Mouse (Mus musculus) layer of hippocampus, postnatal 10 days (tissue): ENCODE data around the gene Tcp11. TPM values are rescaled to one million over a fixed set of nuclear protein-coding genes. Genes with fewer than 3 reads are reported as not detected.
A peak's percentile ranks its signal among the peaks of the same experiment; 100 is the strongest.

Experiments used
- DNase-seq, 2 experiments: peaks; one replicate each; pipeline ENCODE4 v3.0.0; 2021; ENCODE audit warnings: low spot score in 2 of 2
- long read RNA-seq: library from polyadenylated mRNA; stranded (forward); transcript quantifications from one replicate; pipeline ENCODE4 v2.0.0, GENCODE M21; 2023
- total RNA-seq, 2 experiments: library from RNA; stranded (reverse); gene quantifications; 2 replicates each; pipeline ENCODE4 v1.2.3; 2021

Tcp11 gene
- 1 to 10 TPM in 1 of 2 experiments, under 1 TPM in 1; 0.76 to 1.7 TPM for total RNA-seq
- long read RNA-seq, partial matches to known transcripts = 2 of 2 reads
- long read RNA-seq, other reads (novel, unspliced or antisense) = 0 of 2 reads

DNA sequence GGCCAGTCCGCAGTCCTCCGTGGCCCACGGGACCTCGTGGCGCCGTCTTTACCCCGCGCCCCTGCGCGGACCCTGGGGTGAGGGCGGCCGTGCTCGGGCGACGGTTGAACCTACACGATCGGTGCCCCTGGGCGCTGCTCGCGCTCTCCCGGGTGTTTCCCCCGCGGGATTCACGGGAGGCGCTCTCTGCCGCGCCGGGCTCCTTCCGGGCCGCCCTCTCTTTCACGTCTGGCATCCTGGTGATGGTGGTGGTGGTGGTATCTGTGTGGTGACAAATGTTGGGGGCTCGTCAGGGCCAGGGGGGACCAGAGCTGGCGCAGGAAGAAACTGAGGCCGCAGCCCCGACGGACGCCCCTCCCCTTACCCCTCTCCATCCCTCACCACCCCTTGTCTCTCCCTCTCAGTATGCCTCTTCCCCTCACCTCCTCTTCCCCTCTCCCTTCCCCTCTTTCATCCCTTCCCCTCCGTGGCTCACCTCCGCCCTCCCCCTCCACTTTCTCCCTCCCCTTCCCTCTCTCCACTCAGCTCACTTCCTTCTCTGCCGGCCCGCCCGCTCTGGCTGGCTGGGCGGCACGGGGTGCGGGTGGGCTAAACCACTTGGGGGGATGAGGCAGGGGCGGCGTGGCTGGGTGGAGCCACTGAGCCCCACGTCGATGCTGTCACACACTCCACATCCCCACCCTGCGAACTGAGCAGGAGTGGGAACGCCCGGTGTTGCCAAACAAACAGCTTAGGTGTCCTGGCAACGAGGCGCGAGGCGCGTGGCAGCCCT is at the start of gene Tcp11:
Gene Tcp11, minus strand, starts transcription at position 595 of the 772 bp plus-strand sequence.
- DNase-seq = peak; percentile 63 to 70

DNA sequence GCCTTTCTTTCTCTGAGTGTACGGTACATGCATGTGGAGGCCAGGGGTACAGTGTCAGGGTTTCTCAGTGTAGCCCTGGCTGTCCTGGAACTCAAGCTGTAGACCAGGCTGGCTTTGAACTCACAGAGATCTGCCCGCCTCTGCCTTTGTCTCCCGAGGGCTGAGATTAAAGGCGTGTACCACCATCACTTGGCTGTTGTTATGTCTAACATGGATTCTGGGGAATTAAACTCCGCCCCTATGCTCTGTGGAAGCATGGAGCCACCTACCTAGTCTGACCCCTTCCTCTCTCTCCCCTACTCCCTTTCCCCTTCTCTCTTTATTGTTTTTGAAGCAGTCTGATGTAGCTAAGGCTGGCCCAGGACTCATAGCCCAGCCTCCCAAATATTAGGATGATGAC is 49.4 kb upstream of the Tcp11 start:
- no peak for DNase-seq

DNA sequence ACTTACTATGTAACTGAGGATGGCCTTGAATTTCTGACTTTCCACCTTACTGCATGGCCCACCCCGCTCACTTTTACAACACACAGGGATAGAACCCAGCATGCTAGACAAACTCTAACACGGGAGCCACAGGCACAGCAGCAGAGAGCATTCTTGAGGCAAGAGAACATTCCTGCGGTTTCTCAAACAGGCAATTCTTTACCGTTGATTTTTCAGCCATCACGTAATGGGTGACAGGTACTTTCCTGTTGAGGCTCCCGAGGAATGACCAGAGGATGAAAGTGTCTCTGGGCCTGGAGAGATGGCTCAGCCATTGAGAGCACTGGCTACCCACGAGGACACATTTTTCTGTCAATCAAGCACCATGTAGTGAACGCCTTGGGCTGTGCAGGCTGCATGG is 43.9 kb upstream of the Tcp11 start:
- no peak for DNase-seq

DNA sequence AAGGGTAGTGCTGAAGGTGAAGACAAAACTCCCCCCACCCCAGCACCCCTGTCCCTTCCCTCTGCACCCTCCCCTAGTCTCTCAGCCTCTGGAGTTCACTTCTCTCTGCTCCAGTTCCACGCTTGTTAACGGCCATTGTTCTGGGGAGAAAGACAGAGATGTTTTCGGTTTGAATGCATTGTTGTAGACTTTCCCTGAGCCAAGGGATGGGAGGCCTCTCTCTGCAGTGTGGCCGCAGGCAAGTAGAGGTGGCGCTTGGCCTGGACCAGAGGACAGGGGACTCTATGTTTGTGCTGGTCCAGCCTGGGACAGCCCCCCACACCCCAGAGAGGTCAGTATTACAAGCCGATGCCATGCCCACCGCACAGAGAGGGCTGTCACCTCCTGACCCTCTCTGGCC is 43.2 kb upstream of the Tcp11 start:
- no peak for DNase-seq

DNA sequence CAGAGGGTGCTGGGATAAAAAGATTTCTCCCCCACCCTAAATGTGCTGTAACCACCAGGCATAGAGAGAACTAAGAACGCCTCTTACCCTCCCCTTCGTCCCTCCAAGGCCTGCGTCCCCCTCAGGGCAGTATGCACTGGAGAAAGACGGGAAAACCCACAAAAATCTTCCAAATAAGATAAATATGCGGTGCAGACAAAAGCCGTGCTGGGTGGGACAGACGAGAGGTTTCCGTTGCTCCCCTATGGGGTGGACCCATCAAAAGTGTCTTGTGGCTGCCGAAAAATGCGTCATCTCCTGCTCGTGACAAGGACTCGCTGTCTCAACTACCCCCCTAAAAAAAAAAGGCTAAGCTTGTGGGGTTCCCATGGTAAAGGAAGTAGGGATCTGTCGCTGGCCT is 42.5 kb upstream of the Tcp11 start:
- DNase-seq = no peak

GRCm38 (mm10) chr17:28120460-28120859 is 40.0 kb upstream of the Tcp11 start:
- DNase-seq = no peak

GRCm38 (mm10) chr17:28117451-28118209 is 37.2 kb upstream of the Tcp11 start:
- no peak for DNase-seq

DNA sequence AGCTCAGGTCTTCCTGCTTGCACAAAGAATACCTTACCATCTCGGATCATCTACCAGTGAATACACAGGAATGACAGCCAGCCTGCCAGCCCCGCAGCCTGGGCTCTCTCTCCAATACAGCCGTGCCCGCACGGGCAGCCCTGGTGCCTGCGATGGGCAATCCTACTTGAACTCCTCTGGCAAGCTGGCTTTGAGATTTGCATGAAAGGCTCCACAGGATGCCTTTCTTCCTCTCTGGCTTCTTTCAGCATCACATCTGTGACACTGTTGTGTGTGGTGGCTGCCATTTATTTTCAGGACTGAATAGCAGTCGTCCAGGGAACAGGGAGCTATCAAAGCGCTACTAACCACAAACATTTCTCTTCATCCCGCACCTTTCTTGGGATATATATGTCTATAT is 35.9 kb upstream of the Tcp11 start:
- no peak for DNase-seq

DNA sequence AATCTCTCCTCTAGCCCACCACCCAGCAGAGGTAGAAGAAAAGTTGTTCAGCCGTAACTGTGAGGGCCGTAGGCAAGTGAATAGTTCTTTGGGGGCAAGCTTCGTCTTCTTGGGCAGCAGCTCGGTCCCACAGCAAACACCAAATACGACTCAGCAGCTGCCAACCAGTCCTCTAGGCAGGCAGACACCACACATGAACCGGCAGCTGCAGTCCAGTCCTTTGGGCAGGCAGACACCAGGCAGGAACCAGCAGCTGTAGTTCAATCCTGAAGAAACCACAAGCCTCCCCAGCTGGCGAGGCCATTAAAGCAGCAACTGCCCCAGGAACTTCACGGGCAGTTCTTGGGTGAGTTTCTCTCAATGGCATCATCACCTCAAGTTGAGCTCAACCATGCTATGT is 31.8 kb upstream of the Tcp11 start:
- DNase-seq = no peak

GRCm38 (mm10) chr17:28107275-28107674 is 26.8 kb upstream of the Tcp11 start:
- no peak for DNase-seq

GRCm38 (mm10) chr17:28106352-28106751 is 25.9 kb upstream of the Tcp11 start:
- DNase-seq = peak in 1 of 2 experiments; percentile 22

DNA sequence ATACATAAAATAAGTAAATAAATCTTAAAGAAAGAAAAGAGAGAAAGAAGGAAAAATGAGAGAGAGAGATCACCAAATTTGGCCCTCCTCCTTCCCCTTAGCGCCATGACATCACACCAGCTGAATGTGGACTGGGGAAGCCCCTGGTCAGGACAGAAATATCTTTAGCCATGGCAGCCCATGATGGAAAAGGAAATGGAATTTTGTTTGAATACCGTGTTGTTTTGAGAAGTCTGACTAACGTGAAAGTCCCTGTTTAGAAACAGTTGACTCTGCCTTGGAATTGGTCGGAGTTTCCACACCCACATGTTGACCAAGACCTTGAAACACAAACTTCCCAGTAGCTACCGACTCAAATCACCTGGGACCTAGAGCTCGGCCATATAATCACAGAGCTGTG is 24.0 kb upstream of the Tcp11 start:
- DNase-seq = no peak

DNA sequence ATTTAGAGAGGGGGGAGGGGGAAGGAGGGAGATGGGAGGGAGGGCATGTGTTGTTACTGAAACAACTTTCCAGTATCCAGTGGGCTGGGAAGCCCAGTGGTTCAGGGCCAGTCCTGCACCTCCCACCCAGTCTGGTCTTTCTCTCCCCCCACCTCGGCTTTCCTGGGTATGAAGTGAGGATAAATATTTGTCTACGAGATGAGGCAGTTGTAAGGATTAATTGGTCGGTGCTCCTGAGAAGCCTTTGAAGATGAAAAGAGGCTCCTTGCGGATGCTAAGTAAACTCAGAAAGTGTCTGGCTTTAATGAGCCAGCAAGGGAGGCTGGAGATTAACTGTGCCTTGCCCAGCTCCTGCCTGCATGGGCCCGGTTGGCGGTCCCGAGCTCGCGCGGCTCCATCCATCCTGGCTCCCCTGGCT is 21.5 kb upstream of the Tcp11 start:
- no peak for DNase-seq

DNA sequence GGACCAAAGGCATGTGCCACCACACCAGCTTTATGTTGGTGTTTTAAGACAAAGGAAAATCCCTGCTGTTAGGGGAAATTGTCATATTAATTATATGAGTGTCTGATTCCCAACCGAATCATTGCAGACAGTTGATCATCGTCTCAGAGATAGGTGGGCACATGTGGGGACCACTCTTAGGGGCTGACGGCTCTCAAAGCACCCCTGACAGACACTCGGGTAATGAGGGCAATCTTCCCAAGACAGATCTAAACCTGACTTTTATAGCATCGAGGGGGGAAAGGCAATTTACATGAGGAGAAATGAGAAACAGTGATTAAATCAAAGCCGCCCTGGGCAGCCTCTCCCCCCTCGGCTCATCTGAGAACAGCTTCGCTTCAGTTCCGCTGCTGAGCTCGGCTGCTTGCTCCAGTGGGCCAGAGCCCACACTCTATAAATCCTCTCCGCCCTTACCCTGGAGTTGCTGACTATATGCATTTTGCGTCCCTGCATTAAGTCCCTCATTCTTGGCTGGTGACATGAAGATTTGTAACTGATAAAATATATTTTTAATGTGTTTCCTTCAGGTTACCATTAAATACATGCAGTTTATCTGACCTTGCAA is 20.9 kb upstream of the Tcp11 start:
- DNase-seq = no peak

DNA sequence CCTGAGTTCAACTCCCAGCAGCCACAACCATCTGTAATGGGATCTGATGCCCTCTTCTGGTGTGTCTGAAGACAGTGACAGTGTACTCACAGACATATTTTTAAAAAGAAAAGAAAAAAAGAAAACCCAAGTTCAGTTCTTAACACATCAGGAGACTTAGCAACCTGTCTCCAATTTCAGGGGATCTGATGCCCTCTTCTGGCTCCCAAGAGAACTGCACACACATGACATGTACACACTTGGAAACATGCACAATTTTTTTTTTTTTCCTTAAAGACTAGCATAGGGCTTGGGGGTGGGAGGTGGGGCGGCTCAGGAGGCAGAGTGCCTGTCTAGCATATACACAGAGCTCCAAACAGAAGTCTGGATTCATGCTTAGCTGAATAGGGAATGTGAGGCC is 20.2 kb upstream of the Tcp11 start:
- no peak for DNase-seq

GRCm38 (mm10) chr17:28099086-28099485 is 18.6 kb upstream of the Tcp11 start:
- DNase-seq = no peak

DNA sequence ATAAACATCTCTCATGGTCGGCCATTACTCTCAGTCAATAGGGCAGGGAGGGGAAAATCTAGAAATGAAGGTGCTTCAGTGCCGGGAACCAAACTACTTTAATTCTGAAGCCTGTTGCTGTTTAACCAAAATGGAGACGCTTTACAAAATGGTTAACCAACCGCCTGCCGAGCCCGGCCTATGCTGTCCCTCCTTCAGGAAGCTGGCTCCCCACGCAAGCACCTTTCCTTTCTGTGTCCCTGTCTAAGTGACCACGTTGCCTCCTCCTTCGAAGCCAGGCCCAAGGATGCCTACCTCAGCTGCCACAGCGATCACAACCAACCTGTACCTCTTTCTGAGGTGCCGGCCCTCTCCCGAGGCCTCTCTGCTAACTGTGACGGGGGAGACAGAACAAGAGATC is 16.9 kb upstream of the Tcp11 start:
- DNase-seq = no peak

DNA sequence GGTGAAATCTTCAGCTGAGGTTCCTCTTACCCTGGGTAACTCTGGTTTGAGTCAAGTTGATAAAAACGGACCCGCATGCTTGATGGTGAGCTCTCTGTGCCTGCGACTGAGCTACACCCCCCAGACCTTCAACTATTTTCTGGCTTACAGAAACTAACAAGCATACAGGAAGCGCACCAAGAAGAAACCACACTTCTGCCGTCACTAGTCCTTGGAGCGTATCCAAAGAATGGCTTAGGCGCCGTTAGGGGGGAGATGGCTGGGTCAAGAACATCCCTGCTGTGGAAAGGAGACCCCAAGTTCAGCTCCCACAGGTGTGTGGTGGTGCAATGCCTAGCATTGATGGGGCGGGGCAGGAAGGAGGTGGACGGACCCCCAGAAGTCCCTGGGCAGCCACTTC is 16.0 kb upstream of the Tcp11 start:
- no peak for DNase-seq

- no peak for DNase-seq
Observed at GRCm38 (mm10) chr17:28093837-28094236, 13.4 kb upstream of the Tcp11 start.

GRCm38 (mm10) chr17:28092297-28092696 is 11.9 kb upstream of the Tcp11 start:
- no peak for DNase-seq

GRCm38 (mm10) chr17:28088718-28089117 is 8.3 kb upstream of the Tcp11 start:
- no peak for DNase-seq

GRCm38 (mm10) chr17:28087430-28087829 is 7.0 kb upstream of the Tcp11 start:
- DNase-seq = no peak
